Mouse (Mus musculus) mouse embryonic stem cell (cell line): ENCODE data around the gene Bdh1.

Source experiments
- in situ Hi-C, 2 experiments: fragments of 300-500 bp; cut with MboI; formaldehyde crosslinking; loops; 1 replicate in 1 of 2; 3 replicates in 1 of 2; pipeline ENCODE4 v1.14.3; 2019 to 2020; ENCODE audit warnings: low sequenced_read_pairs in 2 of 2, low pct_unique_long_range_greater_than_20kb in 1 of 2, mixed read lengths in 1 of 2; ENCODE audit not compliant: unreplicated experiment in 1 of 2

The Bdh1 gene

GRCm38 (mm10) chr16:31455276-31456045 is 33.4 kb downstream of the Bdh1 start:
- in situ Hi-C loops: loop anchor here (10.0 to 25.0 kb wide), 2 partner anchors 457 to 469 kb away; no protein-coding TSS in a partner anchor

DNA sequence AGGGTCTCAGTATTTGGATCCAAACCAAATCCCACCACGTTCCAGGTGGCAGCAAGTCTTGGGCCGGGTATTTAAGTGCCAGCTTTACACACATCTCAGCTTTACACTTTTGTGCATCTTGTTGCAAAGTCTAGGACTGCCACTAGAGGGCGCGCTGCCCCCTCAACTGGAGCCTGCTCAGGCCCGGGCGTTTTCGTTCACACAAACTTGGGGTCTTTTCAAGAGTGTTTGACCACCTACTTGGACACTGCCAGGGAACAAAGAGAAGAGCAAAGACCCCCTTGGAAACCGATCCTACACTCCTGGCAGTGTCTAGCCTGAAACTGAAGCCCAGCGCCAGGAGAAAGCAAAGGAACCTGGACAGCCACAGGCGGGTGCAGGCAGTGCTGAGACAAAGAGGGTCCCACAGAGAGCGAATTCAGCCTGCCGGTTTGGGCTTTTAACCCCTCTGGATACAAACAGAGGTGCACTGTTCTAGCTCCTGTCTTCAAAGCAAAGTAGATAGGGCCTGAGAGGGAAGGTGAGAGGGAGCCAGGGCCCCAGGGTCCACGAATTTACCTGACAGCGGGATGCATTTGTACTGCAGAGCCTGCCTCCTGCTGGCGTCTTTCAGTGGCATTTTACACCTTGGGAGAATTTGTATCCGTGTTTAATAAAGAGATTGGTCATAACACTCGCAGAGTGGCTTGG is 36.3 kb downstream of the Bdh1 start:
- in situ Hi-C loops: loop anchor here (10.0 to 25.0 kb wide), 2 partner anchors 454 to 466 kb away; no protein-coding TSS in a partner anchor

DNA sequence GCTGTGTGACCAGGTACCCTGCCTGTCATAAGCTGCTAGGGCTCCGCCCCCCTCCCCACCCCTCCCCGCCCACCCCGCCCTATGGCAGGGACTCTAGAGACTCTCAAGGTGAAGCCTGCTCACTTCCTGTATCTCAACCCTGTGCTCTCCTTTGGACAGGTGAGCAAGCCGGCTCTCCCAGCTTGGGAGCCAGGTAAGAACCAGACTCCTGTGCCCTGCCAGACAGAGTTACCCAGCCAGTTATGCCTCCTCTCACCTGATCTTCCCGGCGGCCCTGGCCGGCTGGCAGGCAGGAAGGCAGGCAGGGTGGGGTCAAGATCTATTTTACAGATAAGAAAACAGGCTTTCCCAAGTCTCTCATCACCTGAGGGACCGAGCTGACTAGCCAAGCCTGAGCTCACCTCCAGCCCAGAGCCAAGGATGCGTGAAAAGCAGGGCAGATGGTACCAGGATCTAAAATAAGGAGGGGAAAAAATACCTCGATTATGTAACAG is 37.9 kb downstream of the Bdh1 start:
- in situ Hi-C loops: loop anchor here (10.0 to 25.0 kb wide), 2 partner anchors 452 to 465 kb away; no protein-coding TSS in a partner anchor

DNA sequence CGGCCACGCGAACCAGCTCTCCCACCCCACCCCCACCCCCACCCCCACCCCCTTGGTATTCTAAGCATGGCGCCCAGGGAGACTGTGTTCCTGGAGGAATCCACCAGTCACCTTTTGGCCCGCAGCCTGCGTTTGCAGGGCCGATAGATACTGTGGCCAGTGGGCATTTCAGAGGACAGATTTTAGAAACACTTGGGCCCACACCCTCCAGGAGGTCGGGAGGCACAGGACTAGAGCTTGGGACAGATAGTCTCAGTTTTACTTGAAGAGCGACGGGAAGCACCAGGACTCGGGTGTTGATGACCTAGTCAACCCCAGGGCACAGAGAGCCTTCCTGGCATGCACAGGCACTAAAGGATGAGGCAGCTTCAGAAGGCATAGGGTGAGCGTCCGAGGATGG is 38.4 kb downstream of the Bdh1 start:
- in situ Hi-C loops: loop anchor here in 1 of 2 experiments (25.0 kb wide), 1 partner anchor 452 kb away; no protein-coding TSS in a partner anchor

GRCm38 (mm10) chr16:31461046-31461445 is 39.0 kb downstream of the Bdh1 start:
- in situ Hi-C loops: loop anchor here in 1 of 2 experiments (25.0 kb wide), 1 partner anchor 451 kb away; no protein-coding TSS in a partner anchor

DNA sequence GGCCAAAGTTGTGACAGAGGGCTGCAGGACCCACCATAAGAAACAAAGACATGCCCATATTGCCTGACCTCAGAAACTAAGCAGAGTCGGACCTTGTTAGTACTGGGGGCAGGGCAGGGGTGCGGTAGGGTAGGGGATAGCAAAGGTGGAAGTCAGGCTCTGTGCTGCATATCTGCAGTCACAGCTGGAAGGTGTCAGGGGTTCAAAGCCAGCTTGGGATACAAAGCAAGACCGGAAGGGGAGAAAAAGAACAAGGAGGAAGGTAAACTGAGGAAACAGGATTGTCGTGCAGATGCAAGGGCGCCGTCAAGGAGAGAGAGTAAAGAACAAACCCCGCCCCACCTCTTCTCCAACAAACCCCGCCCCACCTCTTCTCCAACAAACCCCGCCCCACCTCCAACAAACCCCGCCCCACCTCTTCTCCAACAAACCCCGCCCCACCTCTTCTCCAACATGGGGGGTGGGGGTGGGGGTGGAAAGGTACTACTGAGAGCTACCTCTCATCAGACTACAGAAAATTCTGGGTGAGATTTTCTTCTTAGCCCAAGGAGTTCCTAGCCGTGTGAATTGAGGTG is 40.1 kb downstream of the Bdh1 start:
- in situ Hi-C loops: loop anchor here in 1 of 2 experiments (25.0 kb wide), 1 partner anchor 450 kb away; no protein-coding TSS in a partner anchor

- in situ Hi-C loops: loop anchor here in 1 of 2 experiments (25.0 kb wide), 1 partner anchor 447 kb away; no protein-coding TSS in a partner anchor
Observed at GRCm38 (mm10) chr16:31464953-31465352, 42.9 kb downstream of the Bdh1 start.

DNA sequence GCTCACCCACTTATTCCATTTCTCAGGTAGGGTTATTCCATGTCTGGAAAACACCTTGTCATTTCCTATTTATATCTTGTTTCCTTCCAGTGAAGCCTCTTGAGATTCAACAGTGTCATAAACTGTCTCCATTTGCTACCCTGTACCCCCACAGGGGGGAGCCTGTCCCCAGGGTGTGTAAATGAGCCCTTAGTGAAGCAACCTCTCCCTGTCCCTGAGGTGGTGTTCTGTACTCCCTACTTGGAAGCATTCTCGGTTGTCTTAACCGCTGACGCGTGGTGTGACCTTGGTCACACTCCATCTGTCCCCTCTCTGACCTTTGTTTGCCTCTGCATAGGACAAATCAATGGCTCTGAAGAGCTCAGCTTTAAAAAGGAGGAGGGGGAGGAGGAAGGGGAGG is 43.5 kb downstream of the Bdh1 start:
- in situ Hi-C loops: loop anchor here in 1 of 2 experiments (25.0 kb wide), 1 partner anchor 447 kb away; no protein-coding TSS in a partner anchor

GRCm38 (mm10) chr16:31466106-31466505 is 44.0 kb downstream of the Bdh1 start:
- in situ Hi-C loops: loop anchor here in 1 of 2 experiments (25.0 kb wide), 1 partner anchor 446 kb away; no protein-coding TSS in a partner anchor

GRCm38 (mm10) chr16:31470819-31471218 is 48.7 kb downstream of the Bdh1 start:
- in situ Hi-C loops: loop anchor here in 1 of 2 experiments (25.0 kb wide), 1 partner anchor 441 kb away; no protein-coding TSS in a partner anchor

DNA sequence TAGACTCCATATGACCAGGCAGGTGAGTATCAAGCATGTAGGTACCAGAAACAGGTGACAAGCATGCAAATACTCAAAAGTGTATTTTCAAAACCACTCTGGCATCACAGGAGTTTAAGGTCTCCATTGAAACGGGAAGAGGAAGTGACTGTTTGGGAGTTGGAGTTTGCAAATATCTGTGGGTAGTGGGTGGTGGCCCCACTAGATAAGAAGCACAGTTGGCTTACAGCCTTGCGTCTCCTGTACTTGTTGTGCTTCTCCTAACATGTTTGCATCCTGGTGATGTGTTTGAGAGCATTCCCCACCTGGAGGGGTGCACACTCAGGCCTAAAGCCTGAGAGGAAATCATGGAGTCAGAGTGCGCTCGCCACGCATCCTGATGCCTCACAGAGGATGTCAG is 49.9 kb downstream of the Bdh1 start:
- in situ Hi-C loops: loop anchor here in 1 of 2 experiments (25.0 kb wide), 1 partner anchor 440 kb away; no protein-coding TSS in a partner anchor

GRCm38 (mm10) chr16:31473226-31473625 is 51.1 kb downstream of the Bdh1 start:
- in situ Hi-C loops: loop anchor here in 1 of 2 experiments (25.0 kb wide), 1 partner anchor 439 kb away; no protein-coding TSS in a partner anchor

DNA sequence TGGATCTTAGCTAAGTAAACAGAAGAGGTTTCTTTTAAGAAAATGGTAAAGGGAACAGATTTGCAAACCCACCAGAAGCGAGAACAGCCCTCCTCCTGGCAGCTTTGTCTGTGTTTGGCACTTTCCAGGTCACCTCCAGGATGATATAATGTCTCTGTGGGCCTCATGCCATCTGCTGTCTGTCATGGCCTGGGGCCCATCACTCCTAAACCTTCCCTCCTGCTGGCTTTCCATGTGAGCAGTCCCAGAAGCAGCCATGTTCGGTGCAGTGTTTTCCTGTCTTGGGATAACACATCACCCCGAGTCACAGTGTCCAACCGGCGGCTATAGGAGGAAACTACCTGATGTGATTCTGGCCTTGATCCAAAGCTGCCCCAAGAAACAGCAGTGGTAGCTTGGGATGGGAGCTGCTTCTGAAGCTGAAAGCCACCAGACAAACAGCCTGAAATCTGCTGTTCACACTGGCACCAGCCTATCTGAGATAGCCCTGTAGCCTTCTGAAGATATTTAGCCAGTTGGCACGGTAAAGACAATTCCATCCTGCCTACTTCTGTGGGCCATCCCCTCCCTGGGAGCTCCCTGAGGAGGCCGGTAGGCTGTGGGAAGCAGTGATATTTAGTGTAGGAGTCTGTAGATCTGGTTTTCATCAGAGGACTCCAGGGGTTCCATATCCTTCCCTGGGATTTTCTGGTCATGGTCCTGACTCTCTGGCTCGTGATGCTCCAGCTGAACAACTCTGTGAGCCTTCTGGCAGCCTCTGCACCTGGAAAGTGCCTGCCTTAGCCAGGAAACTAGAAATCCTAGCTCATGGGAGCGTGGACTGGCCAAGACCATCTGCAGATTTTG is 53.3 kb downstream of the Bdh1 start:
- in situ Hi-C loops: no loop called here

DNA sequence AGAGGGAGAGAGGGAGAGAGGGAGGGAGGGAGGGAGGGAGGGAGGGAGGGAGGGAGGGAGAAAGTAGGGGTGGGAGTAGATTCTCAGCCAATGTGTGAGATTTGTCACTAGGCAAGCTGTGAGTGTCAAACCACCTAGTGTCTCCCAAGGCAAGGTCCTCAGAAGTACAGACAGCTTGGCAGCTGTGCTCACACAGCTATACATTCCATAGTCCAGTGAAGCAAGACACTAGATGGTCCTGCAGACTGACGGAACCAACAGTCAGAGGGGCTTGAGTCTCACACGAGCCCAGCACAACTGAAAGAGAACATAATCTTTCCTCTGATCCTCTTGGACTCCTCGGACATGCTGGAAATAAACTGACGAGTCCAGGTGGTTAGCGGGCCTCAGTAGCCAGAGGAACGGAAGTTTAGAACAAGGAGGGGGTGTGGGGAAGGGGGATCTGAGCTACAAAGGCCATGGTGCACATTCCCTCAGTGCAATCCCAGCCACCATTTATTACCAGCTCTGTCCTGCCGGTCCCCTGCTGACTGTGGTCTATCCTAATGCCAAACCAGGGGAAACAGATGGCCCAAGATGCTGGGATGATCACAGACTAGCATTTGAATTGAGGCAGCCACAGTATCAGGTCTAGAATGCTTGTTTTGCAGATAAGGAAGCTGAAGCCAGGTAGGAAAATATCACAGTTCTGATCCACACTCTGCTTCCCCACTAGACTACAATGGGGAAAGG is 55.0 kb downstream of the Bdh1 start:
- in situ Hi-C loops: no loop called here

DNA sequence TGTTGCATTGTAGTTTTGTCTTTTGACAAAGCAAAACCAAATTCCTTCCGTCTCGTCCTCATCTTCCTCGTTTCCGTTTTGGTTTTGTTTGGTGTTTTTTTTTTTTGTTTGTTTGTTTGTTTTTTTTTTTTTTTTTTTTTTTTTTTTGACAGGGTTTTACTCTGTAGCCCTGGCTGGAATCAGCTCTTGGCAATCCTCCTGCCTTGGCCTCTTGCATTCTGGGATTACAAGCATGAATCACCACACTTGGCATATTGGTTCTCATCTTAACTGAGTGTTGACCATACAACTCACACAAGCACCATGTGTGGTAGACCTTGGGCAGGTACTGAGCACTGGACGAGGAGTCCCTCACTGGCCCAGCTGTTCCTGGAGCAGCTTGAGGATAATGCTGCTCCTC is 63.3 kb downstream of the Bdh1 start:
- in situ Hi-C loops: no loop called here

DNA sequence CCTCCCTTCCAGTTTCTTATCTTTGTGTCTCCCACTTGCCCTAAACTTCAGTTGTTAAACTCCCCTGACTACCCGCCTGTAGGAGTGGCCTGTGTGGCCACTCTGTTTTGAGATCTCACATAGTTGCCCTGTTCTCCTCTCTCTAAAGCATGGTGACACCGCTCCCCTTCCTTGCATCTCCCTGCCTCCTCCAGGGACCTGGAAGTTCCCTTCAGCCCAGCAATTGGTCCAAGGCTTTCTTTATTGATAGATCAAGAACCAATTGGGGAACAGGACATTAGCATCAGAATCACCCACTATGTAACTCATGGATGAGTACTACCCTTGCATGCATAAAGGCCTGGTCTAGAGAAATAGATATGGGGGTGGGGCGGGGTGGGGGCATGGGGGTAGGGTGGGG is 65.2 kb downstream of the Bdh1 start:
- in situ Hi-C loops: no loop called here

- in situ Hi-C loops: no loop called here
Observed at GRCm38 (mm10) chr16:31489096-31489495, 67.0 kb downstream of the Bdh1 start.
